Mouse (Mus musculus): ENCODE results near the gene Mmp11. TPM values are rescaled to one million over a fixed set of nuclear protein-coding genes. Genes with fewer than 3 reads are reported as not detected.

Mmp11 gene
- polyA plus RNA-seq, 1 experiment from 2014 or later, result 18.2 TPM

- no peak overlapping the region for H3K4me3 ChIP-seq
- H3K9ac ChIP-seq, result no peak overlapping the region
- no peak for ATAC-seq (replicated peaks)
- no peaks in the 10 kb centered on the region for H3K27me3 ChIP-seq (replicated peaks)
- no peak overlapping the region for H3K27ac ChIP-seq
- H3K4me2 ChIP-seq, result no peak overlapping the region
- peaks cover under 1% of the 10 kb centered on the region for H3K4me1 ChIP-seq
- H3K9me3 ChIP-seq, result no peaks in the 10 kb centered on the region
- WGBS, result 76% methylated on average over 6 of the region's 6 CpGs
- H3K36me3 ChIP-seq (replicated peaks), result peaks cover 41% of the 10 kb centered on the region
Measured at GRCm38 (mm10) chr10:75913013-75913589, 23.2 kb downstream of the Mmp11 start.

GRCm38 (mm10) chr10:75910698-75911097 is 25.6 kb downstream of the Mmp11 start:
- no peak overlapping the region for H3K27ac ChIP-seq
- peaks cover 57% of the 10 kb centered on the region for H3K36me3 ChIP-seq (replicated peaks)
- no peaks in the 10 kb centered on the region for H3K4me1 ChIP-seq
- no peak overlapping the region for H3K9ac ChIP-seq
- H3K27me3 ChIP-seq (replicated peaks), result no peaks in the 10 kb centered on the region
- no peak overlapping the region for H3K4me3 ChIP-seq
- WGBS, result 90% methylated on average over 2 of the region's 2 CpGs
- H3K9me3 ChIP-seq, result no peaks in the 10 kb centered on the region
- no peak for ATAC-seq (replicated peaks)
- no peak overlapping the region for H3K4me2 ChIP-seq

GRCm38 (mm10) chr10:75906882-75907281 is 29.4 kb downstream of the Mmp11 start:
- Histone ChIP-seq H3K4me1 (no peaks in the 10 kb centered on the region), H3K27ac (no peak overlapping the region), H3K4me3 (no peak overlapping the region), H3K36me3 (replicated peaks) (peaks cover 83% of the 10 kb centered on the region), H3K27me3 (replicated peaks) (no peaks in the 10 kb centered on the region), H3K4me2 (no peak overlapping the region), H3K9me3 (no peaks in the 10 kb centered on the region), H3K9ac (no peak overlapping the region)
- 94% methylated on average over 4 of the region's 4 CpGs for WGBS
- no peak for ATAC-seq (replicated peaks)

- WGBS, result 93% methylated on average over 5 of the region's 5 CpGs
- Histone ChIP-seq H3K9me3 (no peaks in the 10 kb centered on the region), H3K27me3 (replicated peaks) (no peaks in the 10 kb centered on the region), H3K4me3 (no peak overlapping the region), H3K36me3 (replicated peaks) (peaks cover 75% of the 10 kb centered on the region), H3K27ac (no peak overlapping the region), H3K9ac (no peak overlapping the region), H3K4me1 (no peaks in the 10 kb centered on the region), H3K4me2 (no peak overlapping the region)
- ATAC-seq (replicated peaks), result no peak
Measured at GRCm38 (mm10) chr10:75904391-75904790, 31.9 kb downstream of the Mmp11 start.

GRCm38 (mm10) chr10:75898846-75899245 is 37.5 kb downstream of the Mmp11 start:
- Histone ChIP-seq H3K36me3 (replicated peaks) (peaks cover 60% of the 10 kb centered on the region), H3K4me1 (0 out of 2 replicates have a peak, but pooled peaks cover 4% of the 10 kb centered on the region), H3K9me3 (no peaks in the 10 kb centered on the region), H3K4me3 (no peak overlapping the region), H3K4me2 (no peak overlapping the region), H3K9ac (no peak overlapping the region), H3K27ac (no peak overlapping the region), H3K27me3 (replicated peaks) (no peaks in the 10 kb centered on the region)
- WGBS, result 66% methylated on average over 3 of the region's 3 CpGs
- no peak for ATAC-seq (replicated peaks)

GRCm38 (mm10) chr10:75898039-75898564 is 38.2 kb downstream of the Mmp11 start:
- no peak for ATAC-seq (replicated peaks)
- 81% methylated on average over 6 of the region's 6 CpGs for WGBS
- no peaks in the 10 kb centered on the region for H3K27me3 ChIP-seq (replicated peaks)
- H3K4me2 ChIP-seq, result no peak overlapping the region
- H3K36me3 ChIP-seq (replicated peaks), result peaks cover 53% of the 10 kb centered on the region
- H3K4me1 ChIP-seq, result peaks cover 10% of the 10 kb centered on the region
- no peaks in the 10 kb centered on the region for H3K9me3 ChIP-seq
- no peak overlapping the region for H3K27ac ChIP-seq
- no peak overlapping the region for H3K4me3 ChIP-seq
- no peak overlapping the region for H3K9ac ChIP-seq

GRCm38 (mm10) chr10:75897373-75897772 is 38.9 kb downstream of the Mmp11 start:
- no peak overlapping the region for H3K4me3 ChIP-seq
- 33% methylated on average over 6 of the region's 6 CpGs for WGBS
- H3K27ac ChIP-seq, result no peak overlapping the region
- peaks cover 10% of the 10 kb centered on the region for H3K4me1 ChIP-seq
- H3K27me3 ChIP-seq (replicated peaks), result no peaks in the 10 kb centered on the region
- peaks cover 46% of the 10 kb centered on the region for H3K36me3 ChIP-seq (replicated peaks)
- no peak overlapping the region for H3K9ac ChIP-seq
- no peak overlapping the region for H3K4me2 ChIP-seq
- no peak for ATAC-seq (replicated peaks)
- no peaks in the 10 kb centered on the region for H3K9me3 ChIP-seq

GRCm38 (mm10) chr10:75896208-75896607 is 40.1 kb downstream of the Mmp11 start:
- no peak overlapping the region for H3K27ac ChIP-seq
- no peak overlapping the region for H3K4me3 ChIP-seq
- H3K27me3 ChIP-seq (replicated peaks), result no peaks in the 10 kb centered on the region
- H3K9ac ChIP-seq, result no peak overlapping the region
- H3K36me3 ChIP-seq (replicated peaks), result peaks cover 35% of the 10 kb centered on the region
- ATAC-seq (replicated peaks), result no peak
- WGBS, result 80% methylated on average over 1 of the region's 1 CpGs
- H3K4me2 ChIP-seq, result no peak overlapping the region
- peaks cover 10% of the 10 kb centered on the region for H3K4me1 ChIP-seq
- no peaks in the 10 kb centered on the region for H3K9me3 ChIP-seq

GRCm38 (mm10) chr10:75895730-75896129 is 40.6 kb downstream of the Mmp11 start:
- no peak for ATAC-seq (replicated peaks)
- Histone ChIP-seq H3K4me3 (no peak overlapping the region), H3K4me2 (no peak overlapping the region), H3K4me1 (peaks cover 10% of the 10 kb centered on the region), H3K27ac (no peak overlapping the region), H3K9me3 (no peaks in the 10 kb centered on the region), H3K9ac (no peak overlapping the region), H3K36me3 (replicated peaks) (peaks cover 32% of the 10 kb centered on the region), H3K27me3 (replicated peaks) (no peaks in the 10 kb centered on the region)
- 92% methylated on average over 5 of the region's 5 CpGs for WGBS

- Histone ChIP-seq H3K4me1 (peaks cover 10% of the 10 kb centered on the region), H3K9me3 (no peaks in the 10 kb centered on the region), H3K27me3 (replicated peaks) (no peaks in the 10 kb centered on the region), H3K36me3 (replicated peaks) (peaks cover 27% of the 10 kb centered on the region), H3K9ac (no peak overlapping the region), H3K4me3 (no peak overlapping the region), H3K27ac (no peak overlapping the region), H3K4me2 (no peak overlapping the region)
- ATAC-seq (replicated peaks), result no peak
- WGBS, result 75% methylated on average over 6 of the region's 6 CpGs
Measured at GRCm38 (mm10) chr10:75894601-75895000, 41.7 kb downstream of the Mmp11 start.

GRCm38 (mm10) chr10:75893089-75893750 is 43.1 kb downstream of the Mmp11 start, which contains the start of gene Derl3:
Gene Derl3 (plus strand): TSS chr10:75893413.
- Histone ChIP-seq H3K27me3 (replicated peaks) (no peaks in the 10 kb centered on the region), H3K9me3 (no peaks in the 10 kb centered on the region), H3K4me1 (peaks cover 7% of the 10 kb centered on the region), H3K4me2 (peak within 1 kb of the TSS; percentile 94), H3K36me3 (replicated peaks) (peaks cover 24% of the 10 kb centered on the region), H3K9ac (peak within 1 kb of the TSS; percentile 40), H3K4me3 (peak within 1 kb of the TSS; percentile 42), H3K27ac (peak within 1 kb of the TSS; percentile 55)
- 1% methylated on average over 50 of the region's 51 CpGs for WGBS
- peak; percentile 100 for ATAC-seq (replicated peaks)

GRCm38 (mm10) chr10:75889406-75890153 is 46.7 kb downstream of the Mmp11 start:
- Histone ChIP-seq H3K4me1 (peaks cover 6% of the 10 kb centered on the region), H3K27me3 (replicated peaks) (no peaks in the 10 kb centered on the region), H3K9ac (no peak overlapping the region), H3K4me2 (no peak overlapping the region), H3K36me3 (replicated peaks) (no peaks in the 10 kb centered on the region), H3K9me3 (no peaks in the 10 kb centered on the region), H3K4me3 (no peak overlapping the region), H3K27ac (no peak overlapping the region)
- WGBS, result 50% methylated on average over 8 of the region's 8 CpGs
- ATAC-seq (replicated peaks), result no peak

Data from midbrain, embryonic 15.5 days (tissue).